Mouse (Mus musculus) midbrain, embryonic 10.5 days (tissue): Measurements from ENCODE around the gene Rbm47. TPM values are rescaled to one million over a fixed set of nuclear protein-coding genes. Genes with fewer than 3 reads are reported as not detected.

Experiments used
- DNase-seq: peaks from one replicate; pipeline ENCODE4 v3.0.0-alpha.2; 2017; ENCODE audit warnings: low spot score
- H3K27ac ChIP-seq: fragments of 300-500 bp; sonication (generic); replicated peaks from 2 replicates; pipeline ENCODE4 v1.5.1; 2016; ENCODE audit warnings: mild to moderate bottlenecking
- H3K27me3 ChIP-seq: fragments of 300-500 bp; sonication (generic); 2 replicates; pipeline ENCODE4 v1.6.1; 2016; ENCODE audit warnings: low read depth, mild to moderate bottlenecking; ENCODE audit not compliant: poor library complexity, severe bottlenecking
- H3K36me3 ChIP-seq: fragments of 300-500 bp; sonication (generic); 2 replicates; pipeline ENCODE4 v1.6.1; 2016; ENCODE audit warnings: mild to moderate bottlenecking, moderate library complexity
- H3K4me1 ChIP-seq: fragments of 300-500 bp; sonication (generic); 2 replicates; pipeline ENCODE4 v1.6.1; 2016
- H3K4me3 ChIP-seq: fragments of 300-500 bp; sonication (generic); 2 replicates; pipeline ENCODE4 v1.5.1; 2016; ENCODE audit warnings: mild to moderate bottlenecking, moderate library complexity
- H3K9me3 ChIP-seq: fragments of 300-500 bp; sonication (generic); replicated peaks from 2 replicates; pipeline ENCODE4 v1.6.1; 2016; ENCODE audit warnings: mild to moderate bottlenecking
- WGBS: fragments of 180-500 bp; shearing (Covaris S2); methylation state at CpG from one replicate; pipeline ENCODE4 v1.1.7; 2016; 5-methylcytosine and 5-hydroxymethylcytosine counted together
- polyA plus RNA-seq: library from polyadenylated mRNA; unstranded; fragments of >200 nt; fragmentation: Nextera tagmentation; extraction: Ambion mirVana; gene quantifications from 2 replicates; pipeline ENCODE4 v1.2.1, GENCODE M21; 2016

Rbm47 gene
- polyA plus RNA-seq, 1 experiment from 2014 or later = 1.9 TPM

DNA sequence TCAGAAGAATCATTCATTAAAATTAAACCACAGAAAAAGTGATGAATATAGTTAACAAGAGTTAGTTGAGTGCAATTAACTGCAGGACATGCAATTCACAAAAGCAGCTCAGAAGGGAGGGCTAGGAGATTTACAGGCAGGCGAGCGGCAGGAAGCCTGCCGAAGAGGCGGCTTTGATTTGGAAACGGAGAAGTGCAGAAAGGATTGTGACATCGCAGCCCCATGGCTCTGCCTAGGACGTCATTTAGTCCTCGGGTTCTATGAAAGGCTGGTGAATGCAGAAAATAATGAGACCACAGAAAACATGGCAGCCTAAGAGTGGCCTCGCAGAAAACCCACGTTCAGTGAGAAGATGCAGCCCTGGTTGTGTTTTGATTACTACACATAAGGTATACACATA is 34.3 kb downstream of the Rbm47 start:
- 23% methylated on average over 10 of the region's 10 CpGs for WGBS
- Histone ChIP-seq H3K36me3 (no peaks in the 10 kb centered on the region), H3K4me3 (no peak overlapping the region), H3K27ac (no peak overlapping the region), H3K9me3 (no peaks in the 10 kb centered on the region), H3K27me3 (0 out of 2 replicates have a peak, but pooled peaks cover 8% of the 10 kb centered on the region), H3K4me1 (peaks cover 4% of the 10 kb centered on the region; the same call in 1 of the 2 replicates)
- no peak for DNase-seq

DNA sequence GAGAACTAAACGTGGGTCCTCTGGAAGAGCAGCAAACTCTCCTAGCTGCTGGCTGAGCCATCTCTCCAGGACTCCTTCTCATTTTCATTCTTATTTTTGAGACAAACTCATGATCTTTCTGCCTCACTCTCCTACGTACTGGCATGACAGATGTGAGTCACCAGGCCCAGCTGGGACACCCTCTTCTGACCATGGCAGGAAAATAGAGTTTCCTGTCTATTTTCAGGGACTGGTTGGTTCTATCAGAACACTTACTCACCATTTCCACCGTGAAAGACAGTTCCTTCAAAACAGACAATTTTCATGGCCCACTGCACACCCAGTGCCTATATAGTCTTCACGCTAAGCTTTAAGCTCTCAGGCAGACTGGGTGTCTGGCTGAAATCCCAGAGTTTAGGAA is 35.7 kb downstream of the Rbm47 start:
- Histone ChIP-seq H3K36me3 (no peaks in the 10 kb centered on the region), H3K27me3 (0 out of 2 replicates have a peak, but pooled peaks cover 8% of the 10 kb centered on the region), H3K9me3 (no peaks in the 10 kb centered on the region), H3K27ac (no peak overlapping the region), H3K4me3 (no peak overlapping the region), H3K4me1 (peaks cover 4% of the 10 kb centered on the region; the same call in 1 of the 2 replicates)
- no peak for DNase-seq
- WGBS = 70% methylated on average over 4 of the region's 4 CpGs

DNA sequence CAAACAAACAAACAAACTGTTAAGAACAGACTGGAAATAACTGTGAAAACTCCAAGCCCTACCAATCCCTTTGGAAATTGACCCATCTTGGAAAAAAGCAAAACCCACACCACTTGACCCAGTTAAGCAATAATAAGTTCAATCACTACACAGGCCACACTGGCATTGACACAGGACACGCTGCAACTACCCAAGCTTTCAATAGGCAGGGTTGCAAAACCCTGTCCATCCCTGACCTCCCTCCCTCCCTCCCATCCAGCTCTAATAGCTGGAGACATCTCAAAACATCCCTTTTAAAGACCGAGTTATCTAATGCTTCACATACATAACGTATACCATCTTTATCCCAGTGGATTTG is 37.1 kb downstream of the Rbm47 start:
- Histone ChIP-seq H3K9me3 (no peaks in the 10 kb centered on the region), H3K27me3 (0 out of 2 replicates have a peak, but pooled peaks cover 8% of the 10 kb centered on the region), H3K36me3 (no peaks in the 10 kb centered on the region), H3K27ac (no peak overlapping the region), H3K4me3 (no peak overlapping the region), H3K4me1 (peaks cover 4% of the 10 kb centered on the region; the same call in 1 of the 2 replicates)
- DNase-seq = no peak
- 86% methylated on average over 3 of the region's 3 CpGs for WGBS

DNA sequence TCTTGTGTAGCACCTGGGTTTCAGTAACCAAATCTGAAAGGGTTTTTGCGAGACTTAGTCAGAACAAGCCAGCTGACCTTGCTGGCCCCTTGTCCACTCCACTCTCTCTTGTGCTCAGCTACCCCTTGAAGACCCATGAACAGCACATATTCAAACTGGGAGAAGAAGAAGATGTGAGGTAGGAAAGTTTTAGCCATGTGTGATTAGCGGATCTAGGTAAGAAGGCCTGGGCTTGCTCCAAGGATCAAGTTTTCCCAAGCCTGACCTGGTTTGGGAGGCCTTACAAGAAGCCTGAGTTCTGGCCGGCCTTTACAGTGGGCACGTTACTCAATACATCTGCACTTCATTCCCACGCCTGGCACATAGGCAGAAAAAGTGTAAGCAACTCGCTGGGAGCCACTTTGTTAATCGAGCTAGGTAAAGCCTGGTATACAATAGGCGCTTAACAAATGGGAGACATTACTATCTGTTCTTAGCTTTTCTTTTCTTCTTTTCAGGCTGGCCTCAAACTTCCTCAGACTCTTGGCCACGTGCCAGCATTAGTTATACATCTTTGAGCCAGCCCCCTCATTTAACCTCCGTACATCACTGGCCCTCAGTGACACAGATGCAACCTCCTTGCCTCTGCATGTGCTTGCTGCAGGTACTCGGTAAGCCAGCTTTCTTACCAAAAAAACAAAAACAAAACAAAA is 37.6 kb downstream of the Rbm47 start:
- WGBS = 87% methylated on average over 11 of the region's 11 CpGs
- H3K9me3 ChIP-seq = no peaks in the 10 kb centered on the region
- 0 out of 2 replicates have a peak, but pooled peaks cover 8% of the 10 kb centered on the region for H3K27me3 ChIP-seq
- H3K4me1 ChIP-seq = peaks cover 4% of the 10 kb centered on the region; the same call in 1 of the 2 replicates
- no peaks in the 10 kb centered on the region for H3K36me3 ChIP-seq
- no peak overlapping the region for H3K4me3 ChIP-seq
- H3K27ac ChIP-seq = no peak overlapping the region
- DNase-seq = no peak

DNA sequence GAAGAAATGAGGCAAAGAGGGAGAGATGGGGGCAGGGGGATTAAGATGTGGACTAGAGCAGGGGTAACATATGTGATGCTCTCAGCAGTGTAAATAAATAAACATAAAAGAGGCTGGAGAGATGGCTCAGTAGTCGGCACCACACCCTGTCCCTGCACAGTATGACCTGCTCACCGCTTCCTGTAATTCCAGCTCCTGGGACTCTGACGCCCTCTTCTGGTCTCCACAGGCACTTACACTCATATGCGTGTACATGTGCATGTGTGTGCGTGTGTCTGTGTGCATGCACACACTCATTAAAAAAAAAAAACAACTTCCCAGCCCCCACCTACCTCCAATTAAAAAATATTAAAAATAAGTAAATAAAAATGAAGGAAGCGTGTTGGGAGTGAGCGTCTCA is 38.3 kb downstream of the Rbm47 start:
- Histone ChIP-seq H3K27ac (no peak overlapping the region), H3K4me1 (peaks cover 4% of the 10 kb centered on the region; the same call in 1 of the 2 replicates), H3K4me3 (no peak overlapping the region), H3K9me3 (no peaks in the 10 kb centered on the region), H3K36me3 (no peaks in the 10 kb centered on the region), H3K27me3 (0 out of 2 replicates have a peak, but pooled peaks cover 6% of the 10 kb centered on the region)
- whole genome bisulfite sequencing = 96% methylated on average over 7 of the region's 7 CpGs
- DNase-seq = no peak

DNA sequence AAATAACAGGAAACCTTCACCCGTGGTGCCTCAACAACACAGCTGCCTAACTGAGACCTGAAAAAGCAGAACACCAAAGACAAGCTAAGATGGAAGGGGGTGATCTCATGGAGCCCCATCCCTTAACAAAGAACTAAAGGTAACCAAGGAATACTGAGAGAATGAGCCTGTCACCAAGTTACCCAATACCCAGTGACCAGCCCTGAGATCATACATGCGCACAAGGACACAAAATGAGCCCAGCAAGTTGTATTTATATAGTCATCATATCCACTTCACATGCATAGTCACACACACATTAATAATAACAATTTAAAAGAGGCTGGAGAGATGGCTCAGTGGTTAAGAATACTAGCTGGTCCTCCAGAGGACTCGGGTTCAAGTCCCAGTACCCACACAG is 44.0 kb downstream of the Rbm47 start:
- H3K27me3 ChIP-seq = no peaks in the 10 kb centered on the region
- whole genome bisulfite sequencing = 90% methylated on average over 3 of the region's 3 CpGs
- DNase-seq = no peak
- H3K4me3 ChIP-seq = no peak overlapping the region
- no peaks in the 10 kb centered on the region for H3K4me1 ChIP-seq
- no peak overlapping the region for H3K27ac ChIP-seq
- no peaks in the 10 kb centered on the region for H3K9me3 ChIP-seq
- H3K36me3 ChIP-seq = no peaks in the 10 kb centered on the region

DNA sequence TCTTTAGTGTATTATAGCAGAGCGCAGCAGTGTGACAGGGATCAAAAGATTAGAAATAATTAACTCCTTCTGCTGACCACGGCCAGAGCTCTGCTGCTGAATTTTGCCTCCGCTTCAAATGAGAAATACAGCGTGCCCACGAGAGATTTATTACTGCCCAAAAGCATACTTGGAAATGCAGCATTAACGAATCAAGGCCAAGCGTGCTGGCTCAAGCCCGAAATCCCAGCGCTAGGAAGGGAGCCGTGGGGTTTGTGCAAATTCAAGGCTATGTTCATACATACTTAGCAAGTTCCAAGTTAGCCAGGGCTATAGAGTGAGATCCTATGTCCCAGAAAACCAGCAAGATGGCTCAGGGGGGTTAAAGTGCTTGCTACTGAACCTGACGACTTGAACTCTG is 47.5 kb downstream of the Rbm47 start:
- Histone ChIP-seq H3K4me3 (no peak overlapping the region), H3K9me3 (no peaks in the 10 kb centered on the region), H3K27me3 (no peaks in the 10 kb centered on the region), H3K36me3 (no peaks in the 10 kb centered on the region), H3K27ac (no peak overlapping the region), H3K4me1 (no peaks in the 10 kb centered on the region)
- no peak for DNase-seq
- WGBS = 89% methylated on average over 11 of the region's 11 CpGs

DNA sequence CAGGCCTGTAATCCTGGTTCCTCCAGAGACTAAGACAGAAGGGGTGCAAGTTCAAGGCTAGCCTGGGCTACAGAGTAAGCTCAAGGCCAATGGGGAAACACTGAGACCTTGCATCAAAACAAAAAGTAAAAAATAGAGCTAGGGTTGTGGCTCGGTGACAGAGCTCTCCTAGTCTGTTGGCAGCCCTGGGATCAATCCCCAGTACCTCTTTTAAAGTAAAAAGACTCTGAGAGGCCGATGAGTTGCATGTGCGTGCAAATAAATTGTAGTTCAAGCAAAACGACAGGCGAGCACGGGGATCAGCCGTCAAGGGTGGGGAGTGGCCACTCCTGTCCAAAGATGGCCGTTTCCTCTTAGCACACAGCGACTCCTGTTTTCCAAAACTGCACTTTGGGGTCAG is 48.0 kb downstream of the Rbm47 start:
- Histone ChIP-seq H3K27ac (no peak overlapping the region), H3K4me1 (no peaks in the 10 kb centered on the region), H3K36me3 (no peaks in the 10 kb centered on the region), H3K9me3 (no peaks in the 10 kb centered on the region), H3K4me3 (no peak overlapping the region), H3K27me3 (no peaks in the 10 kb centered on the region)
- whole genome bisulfite sequencing = 85% methylated on average over 9 of the region's 9 CpGs
- DNase-seq = no peak

DNA sequence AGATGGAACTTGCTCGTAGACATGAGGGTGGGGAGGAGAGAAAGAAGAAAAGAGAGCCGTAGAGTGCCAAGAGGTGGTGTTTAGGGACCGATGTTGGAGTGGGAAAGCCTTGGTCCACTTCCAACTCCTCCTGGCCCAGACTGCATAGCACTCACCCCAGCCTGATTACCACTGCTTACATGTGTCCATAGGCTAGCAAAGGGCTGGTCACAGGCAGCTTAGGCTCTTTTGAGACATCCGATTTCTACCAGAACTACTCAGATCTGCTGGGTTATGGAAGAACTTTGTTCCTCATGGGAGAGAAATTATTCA is 48.9 kb downstream of the Rbm47 start:
- Histone ChIP-seq H3K4me3 (no peak overlapping the region), H3K4me1 (no peaks in the 10 kb centered on the region), H3K27me3 (no peaks in the 10 kb centered on the region), H3K27ac (no peak overlapping the region), H3K36me3 (no peaks in the 10 kb centered on the region), H3K9me3 (no peaks in the 10 kb centered on the region)
- 89% methylated on average over 4 of the region's 4 CpGs for WGBS
- no peak for DNase-seq

DNA sequence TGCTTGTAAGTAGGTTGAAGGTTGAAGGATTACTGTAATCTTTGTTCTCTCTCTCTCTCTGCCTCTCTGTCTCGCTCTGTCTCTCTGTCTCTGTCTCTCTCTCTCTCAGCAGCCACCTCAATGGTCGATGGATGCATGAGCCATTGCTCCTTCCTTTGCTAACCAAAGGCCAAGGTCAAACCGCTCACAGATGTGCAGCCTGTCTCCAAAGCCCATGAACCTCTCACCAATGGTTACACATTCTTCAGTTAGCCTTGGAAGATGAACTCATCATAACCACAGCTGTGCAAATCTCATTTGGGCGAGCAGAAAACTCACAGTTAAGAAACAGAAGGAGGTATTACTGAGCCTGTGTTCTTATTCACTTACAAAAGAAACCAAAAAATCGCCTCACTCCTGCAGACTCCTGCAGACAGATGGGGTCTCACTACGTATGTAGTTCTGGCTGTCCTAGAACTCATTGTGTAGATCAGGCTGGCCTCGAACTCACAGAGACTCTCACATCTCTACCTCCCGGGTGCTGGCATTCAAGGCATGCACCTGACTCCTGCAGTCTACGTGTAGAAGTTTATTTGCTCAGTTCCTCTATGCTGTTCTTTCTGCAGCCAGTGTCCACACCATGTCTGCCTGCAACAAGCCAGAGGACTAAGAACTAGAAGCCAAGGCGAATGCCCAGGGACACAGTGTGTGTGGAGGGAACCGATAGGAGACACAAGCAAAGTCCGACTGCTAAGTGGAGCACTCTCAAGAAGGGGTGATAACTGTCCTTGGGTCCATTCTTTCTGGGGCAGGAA is 49.4 kb downstream of the Rbm47 start:
- Histone ChIP-seq H3K36me3 (no peaks in the 10 kb centered on the region), H3K4me1 (no peaks in the 10 kb centered on the region), H3K27ac (no peak overlapping the region), H3K4me3 (no peak overlapping the region), H3K27me3 (no peaks in the 10 kb centered on the region), H3K9me3 (no peaks in the 10 kb centered on the region)
- 91% methylated on average over 12 of the region's 12 CpGs for WGBS
- no peak for DNase-seq

DNA sequence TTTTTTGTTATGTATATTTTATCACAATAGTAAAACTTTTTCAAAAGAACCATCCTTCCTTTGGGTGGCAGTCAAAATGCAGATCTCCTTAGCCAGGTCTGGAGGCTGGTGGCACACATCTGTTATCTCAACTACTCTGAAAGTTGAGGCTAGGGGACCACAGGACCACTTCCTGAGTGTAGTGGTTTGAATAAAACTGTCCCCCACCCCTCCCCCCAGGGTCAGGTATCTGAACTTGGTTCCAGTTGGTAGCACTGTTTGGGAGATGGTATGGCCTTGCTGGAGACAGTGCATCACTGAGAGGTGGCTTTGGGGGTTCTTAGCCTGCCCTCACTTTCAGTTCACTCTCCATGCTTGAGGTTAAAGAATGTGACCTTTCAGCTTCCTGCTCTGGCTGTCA is 51.7 kb downstream of the Rbm47 start:
- DNase-seq = no peak
- Histone ChIP-seq H3K27me3 (no peaks in the 10 kb centered on the region), H3K4me1 (no peaks in the 10 kb centered on the region), H3K36me3 (no peaks in the 10 kb centered on the region), H3K4me3 (no peak overlapping the region), H3K9me3 (no peaks in the 10 kb centered on the region), H3K27ac (no peak overlapping the region)

DNA sequence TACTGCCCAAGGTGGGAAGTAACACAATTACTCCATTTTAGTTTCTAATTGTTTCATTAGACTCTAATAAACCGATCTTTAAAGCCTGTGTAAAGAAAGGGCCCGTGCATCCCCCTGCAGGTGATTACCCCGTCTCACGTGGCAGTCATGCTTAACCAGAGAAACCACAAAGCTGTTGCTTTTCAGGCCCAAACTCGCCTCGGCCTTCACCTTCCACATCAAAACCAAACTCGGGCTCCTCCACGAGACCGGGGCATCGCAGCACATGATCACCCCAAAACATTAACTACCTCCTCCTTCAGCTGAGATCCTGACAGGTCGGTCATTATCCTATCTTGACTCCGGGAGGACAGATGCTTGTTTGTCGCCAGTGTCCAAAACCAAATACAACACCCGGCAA is 58.2 kb downstream of the Rbm47 start:
- Histone ChIP-seq H3K9me3 (no peaks in the 10 kb centered on the region), H3K4me3 (no peak overlapping the region), H3K27me3 (no peaks in the 10 kb centered on the region), H3K4me1 (no peaks in the 10 kb centered on the region), H3K36me3 (no peaks in the 10 kb centered on the region), H3K27ac (no peak overlapping the region)
- DNase-seq = no peak
- 84% methylated on average over 14 of the region's 14 CpGs for WGBS

DNA sequence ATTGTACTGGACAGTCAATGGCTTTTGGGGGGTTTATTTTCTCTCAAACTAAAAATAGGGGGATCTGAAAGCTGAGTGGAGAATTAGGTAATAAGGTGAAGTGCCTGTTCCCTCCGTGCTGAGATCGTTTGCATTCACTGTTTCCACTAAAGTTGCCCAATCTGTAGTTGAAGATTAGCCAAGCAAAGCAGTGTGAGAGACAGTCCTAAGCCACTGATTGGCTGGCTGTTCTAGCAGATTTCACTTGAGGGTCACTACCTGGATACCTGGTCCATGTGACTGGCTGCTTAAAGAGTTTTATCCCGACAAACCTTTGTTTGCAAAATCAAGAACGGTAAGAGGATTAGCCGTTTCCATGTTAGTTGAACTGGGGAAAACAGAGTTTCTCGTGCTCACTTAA is 58.7 kb downstream of the Rbm47 start:
- Histone ChIP-seq H3K9me3 (no peaks in the 10 kb centered on the region), H3K27ac (no peak overlapping the region), H3K4me1 (no peaks in the 10 kb centered on the region), H3K4me3 (no peak overlapping the region), H3K36me3 (no peaks in the 10 kb centered on the region), H3K27me3 (no peaks in the 10 kb centered on the region)
- 49% methylated on average over 6 of the region's 6 CpGs for WGBS
- DNase-seq = no peak
